Mouse (Mus musculus) hindlimb bud, embryonic 11.5 days (tissue): ENCODE results near the gene Rbm7.
"Not testable (repeated sequence)": the region's sequence is repeated elsewhere in the genome, so short reads cannot be mapped to it uniquely, and the experiment has no call there.

ENCODE experiments used
- DNase-seq: peaks from one replicate; pipeline ENCODE4 v3.0.0-alpha.2; 2012; ENCODE audit warnings: low read depth, low spot score; ENCODE audit errors: extremely low spot score

Gene Rbm7

GRCm38 (mm10) chr9:48480411-48481213, 14.5 kb downstream of the Rbm7 start, which contains the start of gene Rexo2:
TSS of gene Rexo2 (minus strand) at chr9:48480623.
- DNase-seq = peak; percentile 74

- DNase-seq = no peak
Observed at GRCm38 (mm10) chr9:48479838-48480410, 15.2 kb downstream of the Rbm7 start.

- DNase-seq = no peak
Observed at GRCm38 (mm10) chr9:48478808-48479207, 16.3 kb downstream of the Rbm7 start.

- no peak for DNase-seq
Observed at GRCm38 (mm10) chr9:48476236-48477165, 18.6 kb downstream of the Rbm7 start.

GRCm38 (mm10) chr9:48474367-48474766, 20.7 kb downstream of the Rbm7 start:
- DNase-seq = no peak

GRCm38 (mm10) chr9:48473131-48473530, 22.0 kb downstream of the Rbm7 start:
- no peak for DNase-seq

GRCm38 (mm10) chr9:48472441-48473025, 22.6 kb downstream of the Rbm7 start:
- no peak for DNase-seq

- not testable (repeated sequence) for DNase-seq
Observed at GRCm38 (mm10) chr9:48467471-48467870, 27.6 kb downstream of the Rbm7 start.

GRCm38 (mm10) chr9:48466804-48467203, 28.3 kb downstream of the Rbm7 start:
- DNase-seq = no peak

GRCm38 (mm10) chr9:48465671-48466070, 29.4 kb downstream of the Rbm7 start:
- no peak for DNase-seq

- no peak for DNase-seq
Observed at GRCm38 (mm10) chr9:48461545-48461944, 33.6 kb downstream of the Rbm7 start.

GRCm38 (mm10) chr9:48460720-48461119, 34.4 kb downstream of the Rbm7 start:
- no peak for DNase-seq

GRCm38 (mm10) chr9:48459391-48459790, 35.7 kb downstream of the Rbm7 start:
- no peak for DNase-seq

GRCm38 (mm10) chr9:48458879-48459278, 36.2 kb downstream of the Rbm7 start:
- no peak for DNase-seq

GRCm38 (mm10) chr9:48455961-48456360, 39.1 kb downstream of the Rbm7 start:
- DNase-seq = no peak

GRCm38 (mm10) chr9:48450066-48450465, 45.0 kb downstream of the Rbm7 start:
- DNase-seq = no peak

- DNase-seq = no peak
Observed at GRCm38 (mm10) chr9:48447783-48448209, 47.3 kb downstream of the Rbm7 start.

- DNase-seq = no peak
Observed at GRCm38 (mm10) chr9:48444821-48445220, 50.3 kb downstream of the Rbm7 start.

- DNase-seq = no peak
Observed at GRCm38 (mm10) chr9:48443873-48444272, 51.2 kb downstream of the Rbm7 start.
